Mouse (Mus musculus) lung, embryonic 14.5 days (tissue): ENCODE results near the gene L3mbtl3. TPM values are rescaled to one million over a fixed set of nuclear protein-coding genes. Genes with fewer than 3 reads are reported as not detected.

Source experiments
- ATAC-seq: fragments of 200-750 bp; cut with Nextera tagmentation; 2 replicates; pipeline ENCODE4 v1.8.0; 2017; ENCODE audit warnings: mild to moderate bottlenecking, moderate TSS enrichment, moderate library complexity; ENCODE audit not compliant: insufficient read depth
- DNase-seq: peaks from one replicate; pipeline ENCODE4 v3.0.0-alpha.2; 2015
- H3K27ac ChIP-seq: fragments of 300-500 bp; sonication (generic); 2 replicates; pipeline ENCODE4 v1.5.1; 2014; ENCODE audit warnings: low read depth, mild to moderate bottlenecking, moderate library complexity
- H3K27me3 ChIP-seq: fragments of 300-500 bp; sonication (generic); 2 replicates; pipeline ENCODE4 v1.6.1; 2014; ENCODE audit warnings: low read length, control low read depth; ENCODE audit not compliant: insufficient read depth
- H3K36me3 ChIP-seq: fragments of 300-500 bp; sonication (generic); 2 replicates; pipeline ENCODE4 v1.6.1; 2014; ENCODE audit warnings: control low read depth; ENCODE audit not compliant: insufficient read depth
- H3K4me1 ChIP-seq: fragments of 300-500 bp; sonication (generic); 2 replicates; pipeline ENCODE4 v1.6.1; 2014; ENCODE audit warnings: antibody characterized with exemption, control low read depth; ENCODE audit not compliant: insufficient read depth
- H3K4me2 ChIP-seq: fragments of 300-500 bp; sonication (generic); 2 replicates; pipeline ENCODE4 v1.6.1; 2014; ENCODE audit warnings: mild to moderate bottlenecking
- H3K4me3 ChIP-seq: fragments of 300-500 bp; sonication (generic); 2 replicates; pipeline ENCODE4 v1.5.1; 2014; ENCODE audit warnings: low read depth, low read length
- H3K9ac ChIP-seq: fragments of 300-500 bp; sonication (generic); 2 replicates; pipeline ENCODE4 v1.6.1; 2014
- H3K9me3 ChIP-seq: fragments of 300-500 bp; sonication (generic); 2 replicates; pipeline ENCODE4 v1.6.1; 2016; ENCODE audit warnings: low read depth, low read length, control low read depth
- CTCF ChIP-seq: IDR thresholded peaks from 2 replicates; pipeline ENCODE4 v1.5.1; 2016; ENCODE audit warnings: antibody characterized with exemption, low read depth
- WGBS: fragments of 180-500 bp; shearing (Covaris S2); extraction: QIAGEN DNeasy Blood & Tissue Kit; methylation state at CpG from one replicate; pipeline ENCODE4 v1.1.7; 2014; 5-methylcytosine and 5-hydroxymethylcytosine counted together
- polyA plus RNA-seq: library from polyadenylated mRNA; unstranded; fragments of >200 nt; fragmentation: Nextera tagmentation; extraction: Ambion mirVana; gene quantifications from 2 replicates; pipeline ENCODE4 v1.2.1, GENCODE M21; 2014

L3mbtl3 gene
- polyA plus RNA-seq, 1 experiment from 2014 or later, result 19.7 TPM

DNA sequence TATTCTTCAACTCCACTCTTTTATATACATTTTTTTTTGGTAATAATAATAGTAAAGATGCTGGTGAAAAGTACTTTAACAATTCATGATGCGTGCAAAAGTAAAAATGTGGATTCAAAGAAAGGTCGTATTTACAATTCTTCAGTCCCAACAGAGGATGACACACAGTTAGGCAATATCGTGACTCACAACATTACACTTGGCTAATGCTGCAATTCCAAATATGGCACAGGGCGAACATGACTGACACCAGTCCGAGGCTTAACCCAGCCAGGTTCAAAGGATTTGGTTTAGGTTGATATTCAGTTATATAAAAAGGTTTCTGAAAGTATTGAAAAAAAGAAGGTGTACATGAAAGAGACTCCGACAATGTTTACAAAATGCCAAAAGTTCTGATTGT, 100.4 kb downstream of the L3mbtl3 start:
- Histone ChIP-seq H3K9ac (no peak overlapping the region), H3K4me3 (no peak overlapping the region), H3K36me3 (peaks cover 47% of the 10 kb centered on the region), H3K9me3 (no peaks in the 10 kb centered on the region), H3K27ac (no peak overlapping the region), H3K4me1 (no peaks in the 10 kb centered on the region), H3K4me2 (no peak overlapping the region), H3K27me3 (no peaks in the 10 kb centered on the region)
- DNase-seq (no peak), ATAC-seq (no peak)
- no peak for TF ChIP-seq CTCF
- WGBS, result 88% methylated on average over 6 of the region's 6 CpGs

- Histone ChIP-seq H3K9ac (no peak overlapping the region), H3K36me3 (no peaks in the 10 kb centered on the region), H3K4me3 (no peak overlapping the region), H3K9me3 (no peaks in the 10 kb centered on the region), H3K27ac (no peak overlapping the region), H3K27me3 (no peaks in the 10 kb centered on the region), H3K4me2 (no peak overlapping the region), H3K4me1 (no peaks in the 10 kb centered on the region)
- ATAC-seq, result no peak
- TF ChIP-seq CTCF, result no peak
- 60% methylated on average over 3 of the region's 3 CpGs for WGBS
- no peak for DNase-seq
Measured at GRCm38 (mm10) chr10:26263744-26264459, 111.9 kb downstream of the L3mbtl3 start.

GRCm38 (mm10) chr10:26259908-26260307, 115.9 kb downstream of the L3mbtl3 start:
- Histone ChIP-seq H3K4me1 (0 out of 2 replicates have a peak, but pooled peaks cover 2% of the 10 kb centered on the region), H3K36me3 (no peaks in the 10 kb centered on the region), H3K27me3 (no peaks in the 10 kb centered on the region), H3K4me2 (no peak overlapping the region), H3K9ac (no peak overlapping the region), H3K9me3 (no peaks in the 10 kb centered on the region), H3K4me3 (no peak overlapping the region), H3K27ac (0 out of 2 replicates have a peak overlapping the region, but pooled peaks have one; percentile 13)
- DNase-seq (peak; percentile 70), ATAC-seq (peak; percentile 72)
- 33% methylated on average over 4 of the region's 4 CpGs for WGBS
- TF ChIP-seq CTCF, result no peak

DNA sequence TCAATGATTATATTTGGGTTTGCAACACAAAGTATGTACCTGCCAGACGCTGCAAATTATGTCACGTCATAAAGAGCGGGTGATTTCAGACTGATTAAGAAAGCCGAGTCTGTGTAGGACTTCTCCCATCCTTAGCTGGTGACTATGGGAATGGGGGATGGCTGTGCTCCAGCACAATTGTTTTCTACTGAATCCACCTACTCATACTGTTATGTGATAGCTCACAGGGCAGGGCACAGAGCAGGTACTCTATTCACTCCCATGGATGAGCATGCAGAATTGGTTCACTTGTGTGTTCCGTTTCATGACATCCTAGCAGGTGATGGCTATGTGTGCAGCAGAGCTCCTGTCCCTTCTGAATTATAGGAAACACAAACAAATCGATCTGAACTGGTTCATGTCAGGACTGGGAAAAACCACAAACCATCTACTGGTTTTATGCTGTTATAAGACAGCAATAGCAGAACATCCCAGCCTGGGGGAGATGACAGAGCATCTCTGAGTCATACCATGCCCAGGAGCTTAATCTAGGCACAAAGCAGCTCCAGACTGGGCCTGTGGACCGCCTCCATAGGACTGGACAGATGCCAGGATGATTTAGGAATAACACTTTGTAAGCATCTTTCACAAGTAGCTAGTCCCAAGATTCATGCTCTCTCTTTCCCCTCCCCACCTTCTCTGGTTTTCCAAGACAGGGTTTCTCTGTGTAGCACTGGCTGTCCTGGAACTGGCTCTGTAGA, 126.2 kb downstream of the L3mbtl3 start:
- Histone ChIP-seq H3K9ac (no peak overlapping the region), H3K27ac (no peak overlapping the region), H3K27me3 (no peaks in the 10 kb centered on the region), H3K36me3 (no peaks in the 10 kb centered on the region), H3K4me1 (no peaks in the 10 kb centered on the region), H3K9me3 (no peaks in the 10 kb centered on the region), H3K4me2 (no peak overlapping the region), H3K4me3 (no peak overlapping the region)
- 77% methylated on average over 7 of the region's 7 CpGs for WGBS
- DNase-seq (no peak), ATAC-seq (no peak)
- TF ChIP-seq CTCF, result no peak

GRCm38 (mm10) chr10:26244466-26244865, 131.3 kb downstream of the L3mbtl3 start:
- Histone ChIP-seq H3K27ac (no peak overlapping the region), H3K4me2 (no peak overlapping the region), H3K9ac (no peak overlapping the region), H3K9me3 (no peaks in the 10 kb centered on the region), H3K27me3 (no peaks in the 10 kb centered on the region), H3K4me3 (no peak overlapping the region), H3K4me1 (no peaks in the 10 kb centered on the region), H3K36me3 (no peaks in the 10 kb centered on the region)
- WGBS, result 82% methylated on average over 6 of the region's 6 CpGs
- no peak for TF ChIP-seq CTCF
- ATAC-seq (no peak), DNase-seq (no peak)

DNA sequence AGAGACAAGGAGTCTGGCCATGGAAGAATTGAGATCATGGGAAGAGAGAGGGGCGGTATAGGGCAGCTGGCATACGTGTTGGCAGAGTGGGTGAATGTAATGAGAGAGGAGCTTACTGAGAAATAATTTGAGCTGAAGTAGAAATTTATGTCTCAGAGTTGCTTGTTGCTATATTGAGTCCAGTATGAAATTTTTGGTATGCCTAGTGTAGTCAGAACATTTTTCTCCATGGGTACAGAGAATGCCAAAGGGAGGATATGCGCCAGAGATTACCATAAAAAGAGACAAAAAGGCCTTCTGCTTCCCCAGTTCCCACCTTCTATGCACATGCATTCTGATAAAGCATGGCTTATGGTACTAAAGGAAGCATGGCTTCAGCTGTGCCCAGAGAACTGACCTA, 132.6 kb downstream of the L3mbtl3 start:
- no peak overlapping the region for H3K4me2 ChIP-seq
- no peak overlapping the region for H3K27ac ChIP-seq
- no peaks in the 10 kb centered on the region for H3K36me3 ChIP-seq
- H3K27me3 ChIP-seq, result no peaks in the 10 kb centered on the region
- H3K4me3 ChIP-seq, result no peak overlapping the region
- no peaks in the 10 kb centered on the region; the same call in 1 of the 2 replicates for H3K4me1 ChIP-seq
- ATAC-seq, result no peak
- no peaks in the 10 kb centered on the region for H3K9me3 ChIP-seq
- no peak for TF ChIP-seq CTCF
- WGBS, result 80% methylated on average over 3 of the region's 3 CpGs
- DNase-seq, result no peak
- no peak overlapping the region for H3K9ac ChIP-seq

DNA sequence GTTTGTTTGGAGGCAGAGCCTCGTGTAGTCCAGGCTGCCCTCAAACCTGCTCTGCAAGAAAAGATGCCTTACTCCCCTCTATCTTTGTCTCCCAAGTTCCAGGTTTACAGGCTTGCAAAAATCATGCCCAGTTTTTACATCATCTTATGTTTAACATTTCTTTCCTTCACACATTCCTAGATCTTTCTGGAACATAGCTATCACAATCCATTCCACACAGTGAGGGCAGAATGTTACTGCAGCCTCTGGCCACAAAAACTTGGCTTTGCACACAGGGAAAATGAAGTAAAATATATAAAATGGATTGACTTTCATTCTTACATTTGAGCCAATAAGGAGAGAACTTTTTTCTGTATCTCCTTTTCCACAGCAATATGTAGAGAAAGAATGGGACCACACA, 136.7 kb downstream of the L3mbtl3 start:
- H3K36me3 ChIP-seq, result no peaks in the 10 kb centered on the region
- H3K4me3 ChIP-seq, result no peak overlapping the region
- TF ChIP-seq CTCF, result no peak
- H3K9ac ChIP-seq, result no peak overlapping the region
- H3K27me3 ChIP-seq, result no peaks in the 10 kb centered on the region
- no peaks in the 10 kb centered on the region for H3K9me3 ChIP-seq
- H3K4me2 ChIP-seq, result no peak overlapping the region
- 22% methylated on average over 1 of the region's 1 CpGs for WGBS
- ATAC-seq (peak; percentile 66), DNase-seq (peak; percentile 50)
- no peaks in the 10 kb centered on the region; the same call in 1 of the 2 replicates for H3K4me1 ChIP-seq
- H3K27ac ChIP-seq, result peak overlapping the region; percentile 71
